Mouse (Mus musculus) lung, embryonic 15.5 days (tissue): ENCODE results near the gene Lrp2. TPM values are rescaled to one million over a fixed set of nuclear protein-coding genes. Genes with fewer than 3 reads are reported as not detected.

Source experiments
- ATAC-seq: fragments of 200-750 bp; cut with Nextera tagmentation; 2 replicates; pipeline ENCODE4 v1.8.0; 2017; ENCODE audit warnings: moderate number of reproducible peaks, borderline replicate concordance; ENCODE audit not compliant: low FRiP score, low TSS enrichment; ENCODE audit errors: extremely low read depth
- H3K27ac ChIP-seq: fragments of 300-500 bp; sonication (generic); 2 replicates; pipeline ENCODE4 v1.5.1; 2015; ENCODE audit warnings: moderate library complexity, mild to moderate bottlenecking, inconsistent platforms
- H3K27me3 ChIP-seq: fragments of 300-500 bp; sonication (generic); 2 replicates; pipeline ENCODE4 v1.6.1; 2015; ENCODE audit warnings: inconsistent platforms
- H3K36me3 ChIP-seq: fragments of 300-500 bp; sonication (generic); 2 replicates; pipeline ENCODE4 v1.6.1; 2015; ENCODE audit warnings: inconsistent platforms
- H3K4me1 ChIP-seq: fragments of 300-500 bp; sonication (generic); 2 replicates; pipeline ENCODE4 v1.6.1; 2015; ENCODE audit warnings: inconsistent platforms
- H3K4me2 ChIP-seq: fragments of 300-500 bp; sonication (generic); 2 replicates; pipeline ENCODE4 v1.6.1; 2015; ENCODE audit warnings: inconsistent platforms, mild to moderate bottlenecking, moderate library complexity
- H3K4me3 ChIP-seq: fragments of 300-500 bp; sonication (generic); 2 replicates; pipeline ENCODE4 v1.5.1; 2015; ENCODE audit warnings: mild to moderate bottlenecking, inconsistent platforms
- H3K9ac ChIP-seq: fragments of 300-500 bp; sonication (generic); 2 replicates; pipeline ENCODE4 v1.6.1; 2015; ENCODE audit warnings: inconsistent platforms
- H3K9me3 ChIP-seq: fragments of 300-500 bp; sonication (generic); 2 replicates; pipeline ENCODE4 v1.6.1; 2016; ENCODE audit warnings: inconsistent platforms
- WGBS: fragments of 180-500 bp; shearing (Covaris S2); methylation state at CpG from one replicate; pipeline ENCODE4 v1.1.7; 2015; 5-methylcytosine and 5-hydroxymethylcytosine counted together
- polyA plus RNA-seq: library from polyadenylated mRNA; unstranded; fragments of >200 nt; fragmentation: Nextera tagmentation; extraction: Ambion mirVana; gene quantifications from 2 replicates; pipeline ENCODE4 v1.2.1, GENCODE M21; 2015

Lrp2 gene
- polyA plus RNA-seq, 1 experiment from 2014 or later = 0.87 TPM

GRCm38 (mm10) chr2:69580091-69580490 lies 5.8 kb downstream of the Lrp2 start:
- H3K27me3 ChIP-seq = peaks cover 28% of the 10 kb centered on the region
- no peak overlapping the region for H3K4me2 ChIP-seq
- no peak overlapping the region for H3K27ac ChIP-seq
- H3K9me3 ChIP-seq = no peaks in the 10 kb centered on the region
- no peak for ATAC-seq
- no peaks in the 10 kb centered on the region for H3K36me3 ChIP-seq
- WGBS = 89% methylated on average over 2 of the region's 2 CpGs
- H3K4me1 ChIP-seq = peaks cover 1% of the 10 kb centered on the region; the same call in 1 of the 2 replicates
- no peak overlapping the region for H3K4me3 ChIP-seq
- no peak overlapping the region for H3K9ac ChIP-seq

DNA sequence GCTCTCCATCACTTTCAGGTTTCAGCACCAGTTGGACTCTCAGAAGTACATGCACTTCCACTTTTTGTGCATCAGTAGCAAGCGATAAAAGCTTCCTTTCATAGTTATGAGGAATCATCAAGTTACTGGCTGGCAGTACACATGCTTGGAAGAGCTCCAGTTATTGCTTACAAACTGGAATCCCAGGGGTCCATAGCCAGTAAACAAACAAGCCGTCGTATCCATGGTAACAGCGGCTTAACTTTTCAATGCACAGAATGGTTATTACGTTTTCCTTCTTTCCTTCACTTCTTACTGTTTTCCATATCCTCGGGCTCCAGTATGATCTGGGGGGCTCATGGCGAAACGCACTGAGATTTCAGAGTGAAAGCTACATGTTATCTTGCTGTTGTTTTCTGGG lies 7.7 kb downstream of the Lrp2 start:
- no peak overlapping the region for H3K4me3 ChIP-seq
- H3K4me1 ChIP-seq = no peaks in the 10 kb centered on the region
- H3K36me3 ChIP-seq = no peaks in the 10 kb centered on the region
- 87% methylated on average over 8 of the region's 8 CpGs for WGBS
- H3K4me2 ChIP-seq = no peak overlapping the region
- peaks cover 10% of the 10 kb centered on the region for H3K27me3 ChIP-seq
- H3K27ac ChIP-seq = no peak overlapping the region
- H3K9ac ChIP-seq = no peak overlapping the region
- ATAC-seq = no peak
- no peaks in the 10 kb centered on the region for H3K9me3 ChIP-seq

- no peak overlapping the region for H3K4me2 ChIP-seq
- H3K9me3 ChIP-seq = no peaks in the 10 kb centered on the region
- no peaks in the 10 kb centered on the region for H3K4me1 ChIP-seq
- H3K9ac ChIP-seq = no peak overlapping the region
- H3K4me3 ChIP-seq = no peak overlapping the region
- no peak for ATAC-seq
- H3K27ac ChIP-seq = no peak overlapping the region
- 100% methylated on average over 1 of the region's 1 CpGs for WGBS
- H3K36me3 ChIP-seq = no peaks in the 10 kb centered on the region
- no peaks in the 10 kb centered on the region for H3K27me3 ChIP-seq
These were observed 9.3 kb downstream of the Lrp2 start for GRCm38 (mm10) chr2:69576531-69576930.

DNA sequence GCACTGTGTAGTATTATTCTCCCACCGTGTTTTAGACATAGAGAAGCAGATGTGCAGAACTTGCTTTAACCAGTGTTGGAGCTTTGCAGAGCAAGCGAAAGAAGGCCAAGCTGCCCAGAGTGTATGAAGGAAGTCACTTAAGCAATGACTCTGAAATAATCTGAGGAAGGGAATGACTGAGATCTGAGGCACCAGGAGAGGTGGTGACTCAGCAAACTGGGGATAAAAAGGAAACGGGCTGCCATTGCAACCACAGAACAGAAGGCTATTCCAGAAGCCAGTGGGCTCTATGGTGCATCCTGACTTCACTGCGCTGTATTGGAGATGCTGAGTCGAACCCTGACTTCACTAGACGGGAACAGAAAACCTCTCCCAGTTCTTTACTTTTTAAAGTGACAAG lies 10.9 kb downstream of the Lrp2 start:
- no peak overlapping the region for H3K9ac ChIP-seq
- 61% methylated on average over 6 of the region's 6 CpGs for WGBS
- ATAC-seq = no peak
- H3K4me3 ChIP-seq = no peak overlapping the region
- no peaks in the 10 kb centered on the region for H3K36me3 ChIP-seq
- H3K27ac ChIP-seq = no peak overlapping the region
- no peaks in the 10 kb centered on the region for H3K4me1 ChIP-seq
- no peaks in the 10 kb centered on the region for H3K9me3 ChIP-seq
- no peak overlapping the region for H3K4me2 ChIP-seq
- H3K27me3 ChIP-seq = no peaks in the 10 kb centered on the region

DNA sequence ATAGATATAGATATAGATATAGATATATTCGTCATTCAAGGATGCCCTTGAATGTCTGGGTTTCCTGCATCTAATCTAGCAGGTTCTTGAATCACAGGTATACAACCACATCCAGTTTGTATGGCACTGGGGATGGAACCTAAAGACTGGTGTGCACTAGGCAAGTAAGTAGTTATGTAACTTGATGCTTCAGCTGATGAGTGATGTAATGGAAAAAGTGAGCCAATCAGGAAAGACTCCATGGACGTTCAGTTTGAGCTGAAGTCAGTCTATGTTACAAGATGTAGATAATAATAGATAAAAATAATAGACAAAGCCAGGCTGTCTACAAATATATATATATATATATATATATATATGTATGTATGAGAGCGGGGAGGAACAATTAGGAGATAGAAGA lies 11.6 kb downstream of the Lrp2 start:
- H3K4me3 ChIP-seq = no peak overlapping the region
- no peak for ATAC-seq
- H3K27ac ChIP-seq = no peak overlapping the region
- no peak overlapping the region for H3K9ac ChIP-seq
- no peaks in the 10 kb centered on the region for H3K27me3 ChIP-seq
- H3K9me3 ChIP-seq = no peaks in the 10 kb centered on the region
- H3K4me1 ChIP-seq = no peaks in the 10 kb centered on the region
- 63% methylated on average over 3 of the region's 3 CpGs for WGBS
- no peaks in the 10 kb centered on the region for H3K36me3 ChIP-seq
- no peak overlapping the region for H3K4me2 ChIP-seq

DNA sequence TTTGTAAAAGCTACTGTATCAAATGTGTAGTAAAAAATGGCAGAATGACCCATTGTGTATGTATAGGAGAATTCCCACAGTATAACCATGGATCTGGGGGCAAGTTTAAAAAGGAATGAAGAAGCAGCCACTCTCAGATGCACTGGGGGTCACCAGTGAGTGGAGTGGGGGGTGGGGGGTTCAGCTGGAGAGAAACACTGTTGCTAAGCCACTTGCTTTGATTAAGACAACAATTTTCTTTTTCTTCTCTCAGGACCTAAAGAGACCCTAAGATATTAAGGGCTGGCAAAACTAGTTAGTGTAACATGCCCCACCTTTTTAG lies 12.2 kb downstream of the Lrp2 start:
- Histone ChIP-seq H3K36me3 (no peaks in the 10 kb centered on the region), H3K9ac (no peak overlapping the region), H3K9me3 (no peaks in the 10 kb centered on the region), H3K27me3 (no peaks in the 10 kb centered on the region), H3K4me3 (no peak overlapping the region), H3K4me1 (no peaks in the 10 kb centered on the region), H3K27ac (no peak overlapping the region), H3K4me2 (no peak overlapping the region)
- ATAC-seq = no peak

DNA sequence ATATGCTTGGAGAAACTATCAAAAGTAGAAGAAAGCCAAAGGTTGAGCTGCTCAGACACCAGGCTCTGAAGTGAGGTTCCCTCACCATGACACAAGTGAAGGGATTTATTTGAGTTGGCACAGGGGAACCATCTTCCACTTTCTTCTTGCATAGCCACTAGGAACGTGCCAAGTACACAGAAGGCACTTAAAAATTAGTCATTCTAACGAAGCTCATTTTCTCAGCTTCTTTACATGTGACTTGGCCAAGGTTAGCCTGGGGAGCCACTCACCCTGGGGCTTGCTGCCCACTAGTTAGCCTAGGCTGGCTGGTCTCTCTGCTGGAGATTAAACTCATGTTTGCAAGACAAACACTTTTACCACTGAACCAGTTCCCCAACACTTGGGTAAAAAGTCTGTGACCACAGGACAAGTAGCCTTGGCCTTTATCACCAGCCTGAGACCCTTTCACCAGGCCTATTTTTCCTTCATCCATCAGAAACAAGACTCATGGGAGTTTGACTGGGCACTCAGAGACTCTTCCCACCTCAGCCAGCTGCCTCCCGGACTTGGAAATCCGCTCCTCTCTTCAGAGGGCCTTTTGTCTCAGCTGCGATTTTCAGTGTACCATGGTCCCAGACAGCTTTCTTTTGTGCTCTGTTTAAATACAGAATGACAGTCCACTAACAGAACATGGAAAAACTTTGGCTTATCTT lies 12.7 kb downstream of the Lrp2 start:
- 62% methylated on average over 5 of the region's 5 CpGs for WGBS
- Histone ChIP-seq H3K4me2 (no peak overlapping the region), H3K9ac (no peak overlapping the region), H3K9me3 (no peaks in the 10 kb centered on the region), H3K4me1 (no peaks in the 10 kb centered on the region), H3K36me3 (no peaks in the 10 kb centered on the region), H3K27me3 (no peaks in the 10 kb centered on the region), H3K27ac (no peak overlapping the region), H3K4me3 (no peak overlapping the region)
- ATAC-seq = no peak

GRCm38 (mm10) chr2:69570556-69570955 lies 15.3 kb downstream of the Lrp2 start:
- Histone ChIP-seq H3K9ac (no peak overlapping the region), H3K4me2 (no peak overlapping the region), H3K27ac (no peak overlapping the region), H3K27me3 (no peaks in the 10 kb centered on the region), H3K9me3 (no peaks in the 10 kb centered on the region), H3K4me1 (no peaks in the 10 kb centered on the region), H3K4me3 (no peak overlapping the region), H3K36me3 (no peaks in the 10 kb centered on the region)
- 60% methylated on average over 6 of the region's 6 CpGs for WGBS
- no peak for ATAC-seq

- Histone ChIP-seq H3K4me2 (no peak overlapping the region), H3K9me3 (no peaks in the 10 kb centered on the region), H3K27ac (no peak overlapping the region), H3K36me3 (no peaks in the 10 kb centered on the region), H3K4me3 (no peak overlapping the region), H3K27me3 (no peaks in the 10 kb centered on the region), H3K9ac (no peak overlapping the region), H3K4me1 (no peaks in the 10 kb centered on the region)
- no peak for ATAC-seq
- 68% methylated on average over 7 of the region's 7 CpGs for WGBS
These were observed 19.6 kb downstream of the Lrp2 start for GRCm38 (mm10) chr2:69566281-69566680.

- no peak overlapping the region for H3K4me3 ChIP-seq
- no peak overlapping the region for H3K4me2 ChIP-seq
- no peak overlapping the region for H3K27ac ChIP-seq
- WGBS = 52% methylated on average over 6 of the region's 6 CpGs
- no peaks in the 10 kb centered on the region for H3K9me3 ChIP-seq
- no peak for ATAC-seq
- no peaks in the 10 kb centered on the region for H3K4me1 ChIP-seq
- peaks cover 3% of the 10 kb centered on the region for H3K27me3 ChIP-seq
- H3K36me3 ChIP-seq = no peaks in the 10 kb centered on the region
- H3K9ac ChIP-seq = no peak overlapping the region
These were observed 22.4 kb downstream of the Lrp2 start for GRCm38 (mm10) chr2:69563492-69563891.

DNA sequence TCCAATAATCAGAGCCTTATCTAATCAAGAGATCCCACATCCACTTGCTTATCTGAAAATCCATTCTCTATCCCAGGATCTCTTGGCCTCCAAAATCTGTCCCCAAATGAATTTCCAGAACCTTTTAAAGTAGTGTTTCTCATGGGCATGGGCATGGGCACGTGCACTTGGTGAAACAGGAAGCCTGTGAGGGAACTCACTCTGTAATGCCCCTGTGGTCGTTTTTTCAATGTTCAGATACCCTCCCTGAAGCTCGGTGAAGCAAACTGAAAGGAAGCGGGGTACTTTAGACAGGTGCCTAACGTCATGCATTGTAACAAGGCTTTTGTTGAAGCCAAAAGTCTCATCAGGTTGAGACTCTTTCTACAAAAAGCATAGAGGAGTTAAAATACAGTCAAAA lies 23.1 kb downstream of the Lrp2 start:
- Histone ChIP-seq H3K27me3 (peaks cover 3% of the 10 kb centered on the region), H3K4me2 (no peak overlapping the region), H3K4me1 (no peaks in the 10 kb centered on the region), H3K36me3 (no peaks in the 10 kb centered on the region), H3K9me3 (no peaks in the 10 kb centered on the region), H3K9ac (no peak overlapping the region), H3K4me3 (no peak overlapping the region), H3K27ac (no peak overlapping the region)
- no peak for ATAC-seq
- WGBS = 60% methylated on average over 5 of the region's 5 CpGs

DNA sequence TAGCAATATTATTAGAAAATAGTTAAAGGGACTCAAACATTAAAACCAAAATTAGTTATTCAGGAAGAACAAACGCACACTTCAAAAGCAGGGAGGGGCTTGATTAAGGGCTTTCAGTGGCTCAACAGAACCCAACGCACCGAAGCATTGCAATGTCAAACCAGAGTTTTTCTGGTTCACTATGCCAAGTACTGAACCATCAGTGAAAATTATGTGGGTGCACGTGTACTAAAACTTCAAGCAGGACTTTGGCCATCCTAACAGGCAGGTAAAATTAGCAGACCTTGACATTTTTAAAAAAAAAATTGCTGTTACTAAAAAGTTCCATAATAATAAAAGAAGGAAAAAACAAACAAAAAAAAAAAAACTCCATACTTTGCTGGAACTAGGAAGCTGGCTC lies 25.6 kb downstream of the Lrp2 start:
- Histone ChIP-seq H3K27me3 (peaks cover 3% of the 10 kb centered on the region), H3K36me3 (no peaks in the 10 kb centered on the region), H3K4me2 (no peak overlapping the region), H3K27ac (no peak overlapping the region), H3K4me1 (no peaks in the 10 kb centered on the region), H3K4me3 (no peak overlapping the region), H3K9ac (no peak overlapping the region), H3K9me3 (no peaks in the 10 kb centered on the region)
- no peak for ATAC-seq
- WGBS = 72% methylated on average over 4 of the region's 4 CpGs

GRCm38 (mm10) chr2:69559380-69559779 lies 26.5 kb downstream of the Lrp2 start:
- Histone ChIP-seq H3K4me2 (no peak overlapping the region), H3K36me3 (no peaks in the 10 kb centered on the region), H3K9me3 (no peaks in the 10 kb centered on the region), H3K4me3 (no peak overlapping the region), H3K27me3 (peaks cover 3% of the 10 kb centered on the region), H3K4me1 (no peaks in the 10 kb centered on the region), H3K9ac (no peak overlapping the region), H3K27ac (no peak overlapping the region)
- ATAC-seq = no peak
- 34% methylated on average over 15 of the region's 15 CpGs for WGBS
